In the genomic region with DNA sequence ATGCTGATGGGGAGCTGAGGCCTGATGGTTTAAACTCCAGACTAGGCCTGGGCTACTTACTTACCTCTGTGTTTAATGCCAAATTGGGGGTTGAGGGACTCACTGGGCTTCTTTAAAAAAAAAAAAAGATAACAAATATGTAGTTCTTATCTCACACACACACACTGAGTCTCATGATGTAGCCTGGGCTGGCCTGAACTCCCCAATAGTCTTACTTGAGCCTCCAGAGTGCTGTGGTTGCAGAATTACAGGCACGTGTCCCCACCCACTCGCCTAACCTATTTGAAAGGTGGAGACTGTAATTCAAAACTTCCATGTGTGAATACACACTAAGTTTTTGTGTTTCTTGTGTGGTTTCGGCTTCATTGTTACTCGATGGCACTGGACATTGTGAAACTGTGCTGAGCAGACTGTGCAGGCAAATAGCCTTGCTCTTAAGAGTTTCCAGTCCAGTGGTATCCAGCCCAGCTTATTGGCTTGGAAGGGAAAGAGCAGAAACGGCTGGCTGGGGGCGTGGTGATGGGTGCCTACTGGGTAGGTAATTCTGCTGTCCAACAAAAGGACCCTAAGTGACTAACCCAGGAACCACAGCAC, we compare ENCODE assay signal across 11 mouse cellular contexts. TPM values are rescaled to one million over a fixed set of nuclear protein-coding genes. Genes with fewer than 3 reads are reported as not detected.
DNase-seq lines count a peak whose midpoint lies in the region; ATAC-seq lines count a peak whose summit lies in the region.
"Had no signal": no experiment of that assay in that cellular context is flagged by ENCODE, and none has a peak within 500 bp of the region (broad histone marks: within the 10 kb centered on the region; RNA-seq: fewer than 3 reads in every experiment).

No protein-coding gene starts in this region.

- peak overlapping the region; percentile 42; the same call in 1 of the 2 replicates for H3K9ac ChIP-seq in heart, embryonic 16.5 days (ENCODE audit: low read length)
- 0 out of 2 replicates have a peak overlapping the region, but pooled peaks have one; percentile 9 for H3K9ac ChIP-seq in hindbrain, embryonic 16.5 days (ENCODE audit: low read depth, low read length)

- H3K27ac ChIP-seq in heart, embryonic 16.5 days (ENCODE audit: low read length) = peak overlapping the region; percentile 88
- peak overlapping the region; percentile 35; the same call in 1 of the 2 replicates for H3K27ac ChIP-seq in hindbrain, embryonic 16.5 days (ENCODE audit: low read depth, low read length)

- H3K4me2 ChIP-seq in heart, embryonic 16.5 days (ENCODE audit: low read depth, low read length) = peak overlapping the region; percentile 40
- no peak overlapping the region for H3K4me2 ChIP-seq in hindbrain, embryonic 16.5 days (ENCODE audit: low read length)

- no peaks in the 10 kb centered on the region for H3K27me3 ChIP-seq in heart, embryonic 16.5 days (ENCODE audit: control insufficient read depth, insufficient read depth, low read length)
- no peaks in the 10 kb centered on the region for H3K27me3 ChIP-seq in hindbrain, embryonic 16.5 days (replicated peaks; ENCODE audit: control insufficient read depth, insufficient read depth, low read length)

- no peak for DNase-seq in heart, postnatal 4 days
- peak; percentile 71 for DNase-seq in c-Kit-positive CD71-positive TER-119-negative erythroid progenitor cells, embryonic 14.5 days (ENCODE audit: low read depth)
- peak; percentile 15 for DNase-seq in lung, postnatal 10 days
- DNase-seq in layer of hippocampus, adult 18-20 months (ENCODE audit: low spot score in 2 of 2) = no peak
- DNase-seq in frontal cortex, postnatal 10 days (ENCODE audit: low spot score in 2 of 2) = no peak
- no peak for DNase-seq in gastrocnemius, adult 18-20 months (ENCODE audit: low spot score)

- H3K9me3 ChIP-seq in heart, embryonic 16.5 days (replicated peaks; ENCODE audit: control insufficient read depth, low read length) = no peaks in the 10 kb centered on the region
- H3K9me3 ChIP-seq in hindbrain, embryonic 16.5 days (ENCODE audit: control insufficient read depth, low read length) = no peaks in the 10 kb centered on the region

- ATAC-seq in heart, embryonic 16.5 days (replicated peaks; ENCODE audit: extremely low read depth, insufficient read depth, low FRiP score) = no peak
- ATAC-seq in hindbrain, embryonic 16.5 days = no peak

- peaks cover 54% of the 10 kb centered on the region for H3K4me1 ChIP-seq in heart, embryonic 16.5 days (ENCODE audit: control insufficient read depth, insufficient read depth, low read length)
- H3K4me1 ChIP-seq in hindbrain, embryonic 16.5 days (ENCODE audit: control insufficient read depth, insufficient read depth, low read depth, low read length) = peaks cover 21% of the 10 kb centered on the region

- no peak overlapping the region for H3K4me3 ChIP-seq in heart, embryonic 16.5 days (ENCODE audit: low read length)
- no peak overlapping the region for H3K4me3 ChIP-seq in hindbrain, embryonic 16.5 days (ENCODE audit: low read length)

- 60% methylated on average over 6 of the region's 6 CpGs for WGBS in heart, embryonic 16.5 days
- WGBS in hindbrain, embryonic 16.5 days = 71% methylated on average over 6 of the region's 6 CpGs

- no peaks in the 10 kb centered on the region for H3K36me3 ChIP-seq in heart, embryonic 16.5 days (ENCODE audit: control insufficient read depth, insufficient read depth)
- no peaks in the 10 kb centered on the region for H3K36me3 ChIP-seq in hindbrain, embryonic 16.5 days (ENCODE audit: control insufficient read depth, insufficient read depth, low read length)

RNA-seq across cellular contexts. Expression of a gene that starts 17.8 kb away (rescaled TPM):
- polyA plus RNA-seq in heart, embryonic 16.5 days (2015; fragmentation: Nextera tagmentation; extraction: Ambion mirVana) = 21.1 and 24.6 TPM in 2 replicates
- total RNA-seq in heart, postnatal 4 days (2021) = 10 to 100 TPM in 1 of 2 experiments, 1 to 10 TPM in 1; 6.3 to 10.6 TPM
- 6.1 and 11.3 TPM in 2 replicates for polyA plus RNA-seq in hindbrain, embryonic 16.5 days (2015; fragmentation: Nextera tagmentation; extraction: Ambion mirVana)
- total RNA-seq in layer of hippocampus, adult 18-20 months (2021) = not detected
- not detected for total RNA-seq in gastrocnemius, adult 18-20 months (2021)
- total RNA-seq: monocyte, adult 5-6 weeks had no signal

RNA-seq across cellular contexts. Expression of a gene that starts 36.4 kb away (rescaled TPM):
- not detected in 2 replicates for polyA plus RNA-seq in heart, embryonic 16.5 days (2015; fragmentation: Nextera tagmentation; extraction: Ambion mirVana)
- total RNA-seq in heart, postnatal 4 days (2021) = not detected
- not detected in 2 replicates for polyA plus RNA-seq in hindbrain, embryonic 16.5 days (2015; fragmentation: Nextera tagmentation; extraction: Ambion mirVana)
- not detected for total RNA-seq in layer of hippocampus, adult 18-20 months (2021)
- total RNA-seq in gastrocnemius, adult 18-20 months (2021) = not detected
- total RNA-seq: adrenal gland, postnatal 14 days; monocyte, adult 5-6 weeks had no signal
- polyA plus RNA-seq: cortical plate, adult 2 months had no signal

RNA-seq across cellular contexts. Expression of a gene that starts 46.7 kb away (rescaled TPM):
- polyA plus RNA-seq in heart, embryonic 16.5 days (2015; fragmentation: Nextera tagmentation; extraction: Ambion mirVana) = 69.3 and 72.0 TPM in 2 replicates
- 10 to 100 TPM; 60.9 to 62.7 TPM for total RNA-seq in heart, postnatal 4 days (2021)
- polyA plus RNA-seq in hindbrain, embryonic 16.5 days (2015; fragmentation: Nextera tagmentation; extraction: Ambion mirVana) = 120 and 132 TPM in 2 replicates
- 100 to 1,000 TPM; 104 to 106 TPM for total RNA-seq in layer of hippocampus, adult 18-20 months (2021)
- 10 to 100 TPM; 33.4 to 35.7 TPM for total RNA-seq in gastrocnemius, adult 18-20 months (2021)

Comparison
In these comparisons a context has a peak if more than half of its experiments do, and no peak if none do; other contexts are left out.
1. DNase-seq: peak in c-Kit-positive CD71-positive TER-119-negative erythroid progenitor cells, embryonic 14.5 days (single experiment) and lung, postnatal 10 days (single experiment); none in heart, postnatal 4 days (single experiment), layer of hippocampus, adult 18-20 months (0 of 2), frontal cortex, postnatal 10 days (0 of 2) and gastrocnemius, adult 18-20 months (single experiment).
2. RNA of a gene that starts 17.8 kb away (total RNA-seq): 6.3 to 10.6 TPM in heart, postnatal 4 days; not detected in layer of hippocampus, adult 18-20 months and not detected in gastrocnemius, adult 18-20 months; every median in the first group is over 4 times any median in the second.